Mouse (Mus musculus): ENCODE measurements around the gene Cdc42bpa. TPM values are rescaled to one million over a fixed set of nuclear protein-coding genes. Genes with fewer than 3 reads are reported as not detected.

Gene Cdc42bpa
- polyA plus RNA-seq, 1 experiment from 2014 or later = 28.5 TPM

GRCm38 (mm10) chr1:180104567-180104966 lies 144.3 kb downstream of the Cdc42bpa start:
- no peak overlapping the region for H3K9ac ChIP-seq
- no peak overlapping the region for H3K4me2 ChIP-seq
- no peak for ATAC-seq (replicated peaks)
- no peak overlapping the region for H3K27ac ChIP-seq
- 70% methylated on average over 3 of the region's 3 CpGs for WGBS
- no peaks in the 10 kb centered on the region for H3K27me3 ChIP-seq (replicated peaks)
- peaks cover 6% of the 10 kb centered on the region; the same call in 1 of the 2 replicates for H3K4me1 ChIP-seq
- H3K4me3 ChIP-seq = no peak overlapping the region
- no peaks in the 10 kb centered on the region for H3K36me3 ChIP-seq (replicated peaks)
- no peaks in the 10 kb centered on the region for H3K9me3 ChIP-seq

- H3K4me3 ChIP-seq = no peak overlapping the region
- H3K9ac ChIP-seq = no peak overlapping the region
- H3K27me3 ChIP-seq (replicated peaks) = no peaks in the 10 kb centered on the region
- peaks cover 6% of the 10 kb centered on the region; the same call in 1 of the 2 replicates for H3K4me1 ChIP-seq
- H3K36me3 ChIP-seq (replicated peaks) = no peaks in the 10 kb centered on the region
- WGBS = 61% methylated on average over 5 of the region's 5 CpGs
- H3K27ac ChIP-seq = no peak overlapping the region
- no peak for ATAC-seq (replicated peaks)
- no peaks in the 10 kb centered on the region for H3K9me3 ChIP-seq
- H3K4me2 ChIP-seq = no peak overlapping the region
These were observed 148.8 kb downstream of the Cdc42bpa start for GRCm38 (mm10) chr1:180109050-180109449.

GRCm38 (mm10) chr1:180116525-180116924 lies 156.3 kb downstream of the Cdc42bpa start:
- WGBS = 98% methylated on average over 1 of the region's 1 CpGs
- Histone ChIP-seq H3K27me3 (replicated peaks) (no peaks in the 10 kb centered on the region), H3K9ac (no peak overlapping the region), H3K4me3 (no peak overlapping the region), H3K4me2 (no peak overlapping the region), H3K36me3 (replicated peaks) (no peaks in the 10 kb centered on the region), H3K27ac (no peak overlapping the region), H3K9me3 (no peaks in the 10 kb centered on the region), H3K4me1 (no peaks in the 10 kb centered on the region)
- no peak for ATAC-seq (replicated peaks)

GRCm38 (mm10) chr1:180118233-180118632 lies 158.0 kb downstream of the Cdc42bpa start:
- no peak for ATAC-seq (replicated peaks)
- WGBS = 65% methylated on average over 8 of the region's 8 CpGs
- Histone ChIP-seq H3K27ac (no peak overlapping the region), H3K4me2 (no peak overlapping the region), H3K4me1 (no peaks in the 10 kb centered on the region), H3K9ac (no peak overlapping the region), H3K27me3 (replicated peaks) (no peaks in the 10 kb centered on the region), H3K36me3 (replicated peaks) (no peaks in the 10 kb centered on the region), H3K9me3 (no peaks in the 10 kb centered on the region), H3K4me3 (no peak overlapping the region)

- Histone ChIP-seq H3K9me3 (no peaks in the 10 kb centered on the region), H3K9ac (no peak overlapping the region), H3K27ac (no peak overlapping the region), H3K4me1 (no peaks in the 10 kb centered on the region), H3K36me3 (replicated peaks) (no peaks in the 10 kb centered on the region; the same call in 1 of the 2 replicates), H3K4me3 (no peak overlapping the region), H3K27me3 (replicated peaks) (no peaks in the 10 kb centered on the region), H3K4me2 (no peak overlapping the region)
- no peak for ATAC-seq (replicated peaks)
- WGBS = 96% methylated on average over 5 of the region's 5 CpGs
These were observed 168.0 kb downstream of the Cdc42bpa start for GRCm38 (mm10) chr1:180128077-180128792.

- Histone ChIP-seq H3K9ac (no peak overlapping the region), H3K27ac (no peak overlapping the region), H3K4me1 (no peaks in the 10 kb centered on the region), H3K9me3 (no peaks in the 10 kb centered on the region), H3K36me3 (replicated peaks) (no peaks in the 10 kb centered on the region; the same call in 1 of the 2 replicates), H3K4me3 (no peak overlapping the region), H3K27me3 (replicated peaks) (no peaks in the 10 kb centered on the region), H3K4me2 (no peak overlapping the region)
- ATAC-seq (replicated peaks) = no peak
- WGBS = 66% methylated on average over 3 of the region's 3 CpGs
These were observed 171.1 kb downstream of the Cdc42bpa start for GRCm38 (mm10) chr1:180131402-180131801.

GRCm38 (mm10) chr1:180132187-180132586 lies 171.9 kb downstream of the Cdc42bpa start:
- Histone ChIP-seq H3K4me3 (no peak overlapping the region), H3K4me1 (no peaks in the 10 kb centered on the region), H3K36me3 (replicated peaks) (peaks cover 3% of the 10 kb centered on the region; the same call in 1 of the 2 replicates), H3K27me3 (replicated peaks) (no peaks in the 10 kb centered on the region), H3K4me2 (no peak overlapping the region), H3K9ac (no peak overlapping the region), H3K9me3 (no peaks in the 10 kb centered on the region), H3K27ac (no peak overlapping the region)
- 90% methylated on average over 4 of the region's 4 CpGs for WGBS
- no peak for ATAC-seq (replicated peaks)

- no peak overlapping the region for H3K27ac ChIP-seq
- H3K9ac ChIP-seq = no peak overlapping the region
- H3K4me2 ChIP-seq = no peak overlapping the region
- WGBS = 86% methylated on average over 4 of the region's 4 CpGs
- H3K36me3 ChIP-seq (replicated peaks) = peaks cover 21% of the 10 kb centered on the region; the same call in 1 of the 2 replicates
- H3K4me3 ChIP-seq = no peak overlapping the region
- ATAC-seq (replicated peaks) = no peak
- no peaks in the 10 kb centered on the region for H3K4me1 ChIP-seq
- H3K27me3 ChIP-seq (replicated peaks) = no peaks in the 10 kb centered on the region
- H3K9me3 ChIP-seq = no peaks in the 10 kb centered on the region
These were observed 178.9 kb downstream of the Cdc42bpa start for GRCm38 (mm10) chr1:180139158-180139557.

- Histone ChIP-seq H3K4me1 (no peaks in the 10 kb centered on the region), H3K27me3 (replicated peaks) (no peaks in the 10 kb centered on the region), H3K27ac (no peak overlapping the region), H3K36me3 (replicated peaks) (peaks cover 24% of the 10 kb centered on the region; the same call in 1 of the 2 replicates), H3K9me3 (no peaks in the 10 kb centered on the region), H3K4me3 (no peak overlapping the region), H3K4me2 (no peak overlapping the region), H3K9ac (no peak overlapping the region)
- 96% methylated on average over 2 of the region's 2 CpGs for WGBS
- ATAC-seq (replicated peaks) = no peak
These were observed 180.7 kb downstream of the Cdc42bpa start for GRCm38 (mm10) chr1:180140970-180141369.

GRCm38 (mm10) chr1:180148036-180148435 lies 187.8 kb downstream of the Cdc42bpa start:
- no peak for ATAC-seq (replicated peaks)
- peaks cover 19% of the 10 kb centered on the region; the same call in 1 of the 2 replicates for H3K36me3 ChIP-seq (replicated peaks)
- H3K27ac ChIP-seq = no peak overlapping the region

GRCm38 (mm10) chr1:180148563-180148962 lies 188.3 kb downstream of the Cdc42bpa start:
- no peak overlapping the region for H3K27ac ChIP-seq
- H3K4me3 ChIP-seq = no peak overlapping the region
- no peak overlapping the region for H3K4me2 ChIP-seq
- no peaks in the 10 kb centered on the region for H3K4me1 ChIP-seq
- WGBS = 95% methylated on average over 4 of the region's 4 CpGs
- no peaks in the 10 kb centered on the region for H3K27me3 ChIP-seq (replicated peaks)
- no peak overlapping the region for H3K9ac ChIP-seq
- H3K9me3 ChIP-seq = no peaks in the 10 kb centered on the region
- peaks cover 19% of the 10 kb centered on the region; the same call in 1 of the 2 replicates for H3K36me3 ChIP-seq (replicated peaks)
- no peak for ATAC-seq (replicated peaks)

More at GRCm38 (mm10) chr1:180148036-180148435, 187.8 kb downstream of the Cdc42bpa start:
- no peak overlapping the region for H3K9ac ChIP-seq
- 93% methylated on average over 4 of the region's 4 CpGs for WGBS
- H3K27me3 ChIP-seq (replicated peaks) = no peaks in the 10 kb centered on the region
- no peak overlapping the region for H3K4me3 ChIP-seq
- no peaks in the 10 kb centered on the region for H3K9me3 ChIP-seq
- H3K4me2 ChIP-seq = no peak overlapping the region
- H3K4me1 ChIP-seq = no peaks in the 10 kb centered on the region

- no peak for ATAC-seq (replicated peaks)
- H3K4me2 ChIP-seq = no peak overlapping the region
- H3K4me1 ChIP-seq = no peaks in the 10 kb centered on the region
- WGBS = 78% methylated on average over 8 of the region's 8 CpGs
- H3K9ac ChIP-seq = no peak overlapping the region
- no peaks in the 10 kb centered on the region for H3K9me3 ChIP-seq
- H3K27me3 ChIP-seq (replicated peaks) = no peaks in the 10 kb centered on the region
- no peak overlapping the region for H3K27ac ChIP-seq
- H3K4me3 ChIP-seq = no peak overlapping the region
- H3K36me3 ChIP-seq (replicated peaks) = peaks cover 16% of the 10 kb centered on the region; the same call in 1 of the 2 replicates
These were observed 190.9 kb downstream of the Cdc42bpa start for GRCm38 (mm10) chr1:180151191-180151590.

- ATAC-seq (replicated peaks) = no peak
- H3K9me3 ChIP-seq = no peaks in the 10 kb centered on the region
- no peaks in the 10 kb centered on the region for H3K27me3 ChIP-seq (replicated peaks)
- no peaks in the 10 kb centered on the region for H3K4me1 ChIP-seq
- H3K9ac ChIP-seq = no peak overlapping the region
- H3K4me3 ChIP-seq = no peak overlapping the region
- H3K36me3 ChIP-seq (replicated peaks) = 0 out of 2 replicates have a peak, but pooled peaks cover 23% of the 10 kb centered on the region
- WGBS = 92% methylated on average over 2 of the region's 2 CpGs
- no peak overlapping the region for H3K4me2 ChIP-seq
- H3K27ac ChIP-seq = no peak overlapping the region
These were observed 198.4 kb downstream of the Cdc42bpa start for GRCm38 (mm10) chr1:180158648-180159047.
